Mouse (Mus musculus) layer of hippocampus, postnatal 14 days (tissue): ENCODE results near the gene Tial1. TPM values are rescaled to one million over a fixed set of nuclear protein-coding genes. Genes with fewer than 3 reads are reported as not detected.

ENCODE experiments used
- DNase-seq, 2 experiments: peaks; one replicate each; pipeline ENCODE4 v3.0.0; 2021 to 2022; ENCODE audit warnings: low spot score in 2 of 2, mixed read lengths in 1 of 2
- total RNA-seq, 2 experiments: library from RNA; stranded (reverse); gene quantifications; 2 replicates each; pipeline ENCODE4 v1.2.3; 2021

Tial1 gene
- total RNA-seq, 2 experiments from 2014 or later = 105 to 113 TPM

GRCm38 (mm10) chr7:128417226-128417929, 44.1 kb downstream of the Tial1 start:
- DNase-seq = no peak

GRCm38 (mm10) chr7:128416664-128417063, 44.9 kb downstream of the Tial1 start:
- DNase-seq = no peak

- DNase-seq = no peak
These were observed 47.1 kb downstream of the Tial1 start for GRCm38 (mm10) chr7:128414433-128414832.

GRCm38 (mm10) chr7:128412071-128412833, 49.3 kb downstream of the Tial1 start:
- DNase-seq = no peak

GRCm38 (mm10) chr7:128410708-128411413, 50.7 kb downstream of the Tial1 start:
- DNase-seq = no peak

GRCm38 (mm10) chr7:128408265-128408664, 53.3 kb downstream of the Tial1 start:
- no peak for DNase-seq

GRCm38 (mm10) chr7:128403988-128404387, 57.5 kb downstream of the Tial1 start:
- no peak for DNase-seq

GRCm38 (mm10) chr7:128403586-128403985, 57.9 kb downstream of the Tial1 start:
- no peak for DNase-seq

GRCm38 (mm10) chr7:128403128-128403527, 58.4 kb downstream of the Tial1 start:
- DNase-seq = no peak

GRCm38 (mm10) chr7:128402577-128402976, 58.9 kb downstream of the Tial1 start:
- DNase-seq = no peak

GRCm38 (mm10) chr7:128398664-128399063, 62.9 kb downstream of the Tial1 start:
- DNase-seq = no peak

GRCm38 (mm10) chr7:128397066-128397465, 64.5 kb downstream of the Tial1 start:
- DNase-seq = no peak

GRCm38 (mm10) chr7:128393756-128394155, 67.8 kb downstream of the Tial1 start:
- no peak for DNase-seq

GRCm38 (mm10) chr7:128392972-128393314, 68.6 kb downstream of the Tial1 start:
- DNase-seq = no peak

- DNase-seq = peak in 1 of 2 experiments; percentile 37
These were observed 69.2 kb downstream of the Tial1 start for GRCm38 (mm10) chr7:128392071-128392971.

- no peak for DNase-seq
These were observed 70.1 kb downstream of the Tial1 start for GRCm38 (mm10) chr7:128391267-128392057.
